Mouse (Mus musculus) midbrain, embryonic 13.5 days (tissue): ENCODE measurements at regions not wholly inside any gene's neighbourhood (a gene's known extent, or its start where the extent isn't known, plus 50 kb on each side); places are given as distances from the start of the nearest gene placed in this dataset.

ENCODE experiments used
- ATAC-seq: fragments of 200-750 bp; cut with Nextera tagmentation; 2 replicates; pipeline ENCODE4 v1.8.0; 2017; ENCODE audit warnings: mild to moderate bottlenecking, moderate TSS enrichment, moderate library complexity
- H3K27ac ChIP-seq: fragments of 300-500 bp; sonication (generic); 2 replicates; pipeline ENCODE4 v1.5.1; 2015; ENCODE audit warnings: inconsistent platforms, mild to moderate bottlenecking, moderate library complexity
- H3K27me3 ChIP-seq: fragments of 300-500 bp; sonication (generic); 2 replicates; pipeline ENCODE4 v1.6.1; 2015; ENCODE audit warnings: mild to moderate bottlenecking, inconsistent platforms
- H3K36me3 ChIP-seq: fragments of 300-500 bp; sonication (generic); 2 replicates; pipeline ENCODE4 v1.6.1; 2015; ENCODE audit warnings: mild to moderate bottlenecking, inconsistent platforms
- H3K4me1 ChIP-seq: fragments of 300-500 bp; sonication (generic); replicated peaks from 2 replicates; pipeline ENCODE4 v1.6.1; 2015; ENCODE audit warnings: inconsistent platforms
- H3K4me2 ChIP-seq: fragments of 300-500 bp; sonication (generic); replicated peaks from 2 replicates; pipeline ENCODE4 v1.6.1; 2015; ENCODE audit warnings: moderate library complexity, mild to moderate bottlenecking, inconsistent platforms
- H3K4me3 ChIP-seq: fragments of 300-500 bp; sonication (generic); replicated peaks from 2 replicates; pipeline ENCODE4 v1.5.1; 2015; ENCODE audit warnings: mild to moderate bottlenecking, inconsistent platforms
- H3K9ac ChIP-seq: fragments of 300-500 bp; sonication (generic); replicated peaks from 2 replicates; pipeline ENCODE4 v1.6.1; 2015; ENCODE audit warnings: mild to moderate bottlenecking, inconsistent platforms
- H3K9me3 ChIP-seq: fragments of 300-500 bp; sonication (generic); 2 replicates; pipeline ENCODE4 v1.6.1; 2016; ENCODE audit warnings: mild to moderate bottlenecking, inconsistent platforms
- WGBS: fragments of 180-500 bp; shearing (Covaris S2); methylation state at CpG from one replicate; pipeline ENCODE4 v1.1.7; 2015; 5-methylcytosine and 5-hydroxymethylcytosine counted together

DNA sequence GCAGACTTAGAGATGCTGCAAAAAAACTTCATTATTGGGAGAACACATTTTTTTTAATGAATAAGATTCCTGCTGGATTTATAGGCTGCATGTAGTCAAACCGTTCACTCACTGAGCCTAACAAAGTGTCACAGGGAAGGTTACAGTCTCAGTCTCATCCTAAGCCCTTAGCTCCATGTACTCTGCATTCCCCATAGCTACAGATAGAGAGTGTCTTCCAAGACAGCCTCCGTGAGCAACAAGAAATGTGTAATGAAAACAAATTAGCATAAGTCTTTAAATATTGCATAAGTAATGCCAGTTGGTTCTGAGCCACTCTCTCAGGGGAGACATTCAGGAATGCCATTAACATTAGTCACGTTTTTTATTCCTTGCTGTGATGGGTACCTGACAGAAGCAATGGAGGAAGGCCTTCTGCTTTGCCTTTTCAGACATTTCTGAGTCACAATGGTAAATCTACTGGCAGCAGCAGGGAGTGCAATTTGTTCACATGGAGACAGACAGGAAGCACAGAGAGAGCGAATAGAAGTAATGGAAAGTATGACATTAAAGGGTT is 376.7 kb downstream of the Fam84b start:
- peak; percentile 43; the same call in 1 of the 2 replicates for ATAC-seq
- no peak overlapping the region for H3K27ac ChIP-seq
- no peak overlapping the region for H3K9ac ChIP-seq
- 58% methylated on average over 4 of the region's 4 CpGs for WGBS
- H3K4me3 ChIP-seq: no peak overlapping the region
- H3K9me3 ChIP-seq: no peaks in the 10 kb centered on the region
- H3K27me3 ChIP-seq: no peaks in the 10 kb centered on the region
- H3K4me1 ChIP-seq: no peaks in the 10 kb centered on the region
- no peaks in the 10 kb centered on the region for H3K36me3 ChIP-seq
- H3K4me2 ChIP-seq: no peak overlapping the region

DNA sequence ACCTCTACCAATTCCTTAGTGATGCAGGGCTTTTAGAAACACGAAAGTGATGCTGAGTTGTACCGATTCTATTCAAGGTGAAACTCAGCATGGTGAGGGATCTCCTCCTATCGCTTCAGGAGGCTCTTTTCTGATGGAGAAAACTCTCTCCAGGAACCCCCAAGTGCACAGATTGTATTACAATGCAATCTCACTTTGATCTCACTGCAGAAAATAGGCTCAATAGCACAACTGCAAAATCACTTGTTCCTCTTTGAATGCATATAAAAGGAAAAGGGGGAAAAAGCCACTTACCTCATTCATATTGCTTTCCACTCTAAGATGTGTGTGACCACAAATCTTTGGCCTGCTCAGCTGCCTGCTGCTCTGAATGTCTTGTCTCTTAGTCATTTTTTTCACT is 378.5 kb downstream of the Fam84b start:
- no peaks in the 10 kb centered on the region for H3K4me1 ChIP-seq
- H3K4me3 ChIP-seq: no peak overlapping the region

DNA sequence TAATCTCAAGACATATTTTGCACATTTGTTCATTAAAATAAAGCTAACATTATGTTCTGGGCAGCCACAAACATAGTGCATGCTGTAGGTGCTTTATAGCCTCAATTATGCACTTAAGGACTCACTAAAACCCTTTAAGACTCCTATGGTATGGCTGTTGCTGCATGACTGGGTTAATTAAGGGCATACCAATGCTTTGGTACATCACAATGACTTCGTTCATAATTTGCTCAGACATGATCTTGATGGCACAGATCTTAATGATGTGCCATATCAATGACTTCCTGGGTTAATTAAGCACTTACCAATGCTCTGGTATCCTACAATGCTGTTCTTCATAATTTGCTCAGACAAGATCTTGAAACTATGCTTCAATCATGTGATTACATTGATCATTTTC is 415.5 kb upstream of the 4933412E24Rik start:
- Histone ChIP-seq H3K27me3 (no peaks in the 10 kb centered on the region), H3K4me3 (no peak overlapping the region), H3K9me3 (no peaks in the 10 kb centered on the region), H3K36me3 (no peaks in the 10 kb centered on the region), H3K27ac (no peak overlapping the region), H3K4me1 (no peaks in the 10 kb centered on the region), H3K9ac (no peak overlapping the region), H3K4me2 (no peak overlapping the region)
- no peak for ATAC-seq
- 87% methylated on average over 1 of the region's 1 CpGs for WGBS

More for the DNA sequence above, 378.5 kb downstream of the Fam84b start:
- Histone ChIP-seq H3K27me3 (no peaks in the 10 kb centered on the region), H3K4me2 (no peak overlapping the region), H3K36me3 (no peaks in the 10 kb centered on the region), H3K27ac (no peak overlapping the region), H3K9ac (no peak overlapping the region), H3K9me3 (no peaks in the 10 kb centered on the region)
- WGBS: 10% methylated on average over 3 of the region's 3 CpGs
- ATAC-seq: no peak

DNA sequence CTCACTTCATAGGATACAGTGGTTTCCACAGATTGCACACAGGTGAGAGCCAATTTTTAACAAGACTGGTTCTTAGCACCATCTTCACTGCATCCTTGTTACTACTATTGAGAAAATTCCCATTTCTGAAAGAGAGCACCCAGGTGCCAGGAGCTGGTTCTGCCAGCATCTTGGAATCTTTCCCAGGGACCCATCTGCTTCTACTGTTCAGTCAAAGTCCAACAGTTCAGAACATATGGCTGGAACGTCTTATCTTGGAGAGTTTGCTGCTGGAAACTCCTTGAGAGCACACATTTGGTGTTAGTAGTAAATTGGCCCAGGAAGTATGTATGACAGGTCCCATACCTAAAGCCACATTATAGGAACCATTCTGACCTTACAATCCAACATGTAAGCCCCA is 402.7 kb upstream of the 4933412E24Rik start:
- Histone ChIP-seq H3K27me3 (no peaks in the 10 kb centered on the region), H3K4me2 (no peak overlapping the region), H3K36me3 (no peaks in the 10 kb centered on the region), H3K9ac (no peak overlapping the region), H3K4me3 (no peak overlapping the region), H3K4me1 (no peaks in the 10 kb centered on the region), H3K27ac (no peak overlapping the region), H3K9me3 (no peaks in the 10 kb centered on the region)
- no peak for ATAC-seq
- 87% methylated on average over 1 of the region's 1 CpGs for WGBS

DNA sequence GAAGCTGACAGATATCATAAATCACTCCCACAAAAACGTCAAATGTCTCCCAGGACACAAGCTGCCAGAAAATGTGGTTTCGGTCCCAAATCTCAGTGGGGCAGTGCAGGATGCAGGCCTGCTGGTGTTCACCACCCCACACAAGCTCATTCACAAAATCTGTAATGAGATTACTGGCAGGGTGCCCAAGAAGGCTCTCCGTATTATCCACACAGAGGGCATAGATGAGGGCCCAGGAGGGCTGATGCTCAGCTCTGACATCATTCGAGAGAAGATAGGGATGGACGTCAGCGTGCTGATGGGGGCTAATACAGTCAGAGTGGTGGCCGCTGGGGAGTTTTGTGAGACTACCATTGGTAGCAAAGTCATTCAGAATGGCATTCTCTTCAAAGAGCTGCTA is 375.9 kb upstream of the 4933412E24Rik start:
- ATAC-seq: 0 out of 2 replicates have a peak, but pooled peaks have one; percentile 9
- no peak overlapping the region for H3K9ac ChIP-seq
- no peak overlapping the region for H3K27ac ChIP-seq
- no peaks in the 10 kb centered on the region for H3K27me3 ChIP-seq
- H3K4me2 ChIP-seq: no peak overlapping the region
- H3K36me3 ChIP-seq: no peaks in the 10 kb centered on the region
- 72% methylated on average over 7 of the region's 7 CpGs for WGBS
- no peaks in the 10 kb centered on the region for H3K9me3 ChIP-seq
- no peak overlapping the region for H3K4me3 ChIP-seq
- H3K4me1 ChIP-seq: no peaks in the 10 kb centered on the region

DNA sequence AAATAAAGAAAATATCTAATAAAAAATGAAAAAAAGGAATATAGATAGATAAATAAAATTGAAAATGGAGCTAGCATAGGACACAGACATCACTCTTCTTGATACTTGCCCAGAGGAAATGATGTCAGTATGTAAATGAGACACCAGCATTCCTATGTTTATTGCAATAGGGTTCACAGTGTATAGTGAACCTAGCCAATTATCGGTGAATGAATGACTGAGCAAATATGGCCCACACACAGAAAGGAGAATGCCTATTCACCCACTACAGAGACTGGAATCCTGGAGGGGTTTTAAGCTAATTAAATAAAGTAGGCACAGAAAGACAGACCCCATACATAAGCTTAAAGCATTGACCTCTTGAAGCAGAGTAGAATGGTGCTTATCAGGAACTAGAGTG is 373.9 kb upstream of the 4933412E24Rik start:
- 73% methylated on average over 1 of the region's 1 CpGs for WGBS
- Histone ChIP-seq H3K27me3 (no peaks in the 10 kb centered on the region), H3K36me3 (no peaks in the 10 kb centered on the region), H3K27ac (no peak overlapping the region), H3K9me3 (no peaks in the 10 kb centered on the region), H3K4me3 (no peak overlapping the region), H3K9ac (no peak overlapping the region), H3K4me1 (no peaks in the 10 kb centered on the region), H3K4me2 (no peak overlapping the region)
- no peak for ATAC-seq

DNA sequence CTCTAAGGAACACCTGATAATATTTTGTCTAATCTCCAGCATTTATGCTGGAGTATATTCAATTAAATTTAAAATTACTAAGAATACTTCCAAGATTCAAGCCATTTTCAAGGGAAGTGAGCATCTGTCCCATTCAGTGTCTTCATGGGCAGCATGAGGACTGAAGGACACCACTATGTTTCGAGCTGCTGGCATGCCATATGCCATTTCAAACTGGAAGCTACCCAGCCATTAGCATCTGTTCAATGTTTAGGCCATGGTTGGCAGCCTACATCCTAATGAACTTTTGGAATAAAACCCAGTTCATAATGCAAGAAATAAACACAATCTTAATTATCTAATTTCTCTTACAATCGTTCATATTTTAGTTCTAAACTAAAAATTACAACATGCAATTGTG is 371.5 kb upstream of the 4933412E24Rik start:
- no peaks in the 10 kb centered on the region for H3K27me3 ChIP-seq
- no peak overlapping the region for H3K4me2 ChIP-seq
- ATAC-seq: no peak
- H3K9ac ChIP-seq: no peak overlapping the region
- WGBS: 91% methylated on average over 2 of the region's 2 CpGs
- H3K9me3 ChIP-seq: no peaks in the 10 kb centered on the region
- H3K4me1 ChIP-seq: no peaks in the 10 kb centered on the region
- no peak overlapping the region for H3K27ac ChIP-seq
- H3K36me3 ChIP-seq: no peaks in the 10 kb centered on the region
- no peak overlapping the region for H3K4me3 ChIP-seq
